Mouse (Mus musculus) limb, embryonic 14.5 days (tissue): Measurements from ENCODE around the gene Chchd5. TPM values are rescaled to one million over a fixed set of nuclear protein-coding genes. Genes with fewer than 3 reads are reported as not detected.

Source experiments
- ATAC-seq: fragments of 200-750 bp; cut with Nextera tagmentation; 2 replicates; pipeline ENCODE4 v1.8.0; 2017; ENCODE audit warnings: low read depth, moderate number of reproducible peaks, moderate TSS enrichment; ENCODE audit not compliant: low FRiP score
- DNase-seq: peaks from one replicate; pipeline ENCODE4 v3.0.0-alpha.2; 2015; ENCODE audit warnings: low spot score
- H3K27ac ChIP-seq: fragments of 300-500 bp; sonication (generic); replicated peaks from 2 replicates; pipeline ENCODE4 v1.5.1; 2014; ENCODE audit warnings: low read depth, mild to moderate bottlenecking, low read length, moderate library complexity, mixed read lengths
- H3K27me3 ChIP-seq: fragments of 300-500 bp; sonication (generic); 2 replicates; pipeline ENCODE4 v1.6.1; 2014; ENCODE audit warnings: low read length, mixed read lengths; ENCODE audit not compliant: control insufficient read depth, insufficient read depth
- H3K36me3 ChIP-seq: fragments of 300-500 bp; sonication (generic); 2 replicates; pipeline ENCODE4 v1.6.1; 2014; ENCODE audit warnings: mild to moderate bottlenecking, low read length, moderate library complexity, mixed read lengths; ENCODE audit not compliant: control insufficient read depth, insufficient read depth
- H3K4me1 ChIP-seq: fragments of 300-500 bp; sonication (generic); 2 replicates; pipeline ENCODE4 v1.6.1; 2014; ENCODE audit warnings: antibody characterized with exemption, low read length, mixed read lengths; ENCODE audit not compliant: control insufficient read depth, insufficient read depth
- H3K4me2 ChIP-seq: fragments of 300-500 bp; sonication (generic); replicated peaks from 2 replicates; pipeline ENCODE4 v1.6.1; 2014; ENCODE audit warnings: low read depth, mild to moderate bottlenecking, low read length, moderate library complexity; ENCODE audit not compliant: severe bottlenecking
- H3K4me3 ChIP-seq: fragments of 300-500 bp; sonication (generic); replicated peaks from 2 replicates; pipeline ENCODE4 v1.5.1; 2014; ENCODE audit warnings: low read length
- H3K9ac ChIP-seq: fragments of 300-500 bp; sonication (generic); 2 replicates; pipeline ENCODE4 v1.6.1; 2014; ENCODE audit warnings: mild to moderate bottlenecking, low read depth, low read length, moderate library complexity; ENCODE audit not compliant: severe bottlenecking
- H3K9me3 ChIP-seq: fragments of 300-500 bp; sonication (generic); 2 replicates; pipeline ENCODE4 v1.6.1; 2016; ENCODE audit warnings: low read length; ENCODE audit not compliant: control insufficient read depth
- POLR2A ChIP-seq: fragments of 200-500 bp; IDR thresholded peaks from 2 replicates; pipeline ENCODE4 v1.8.0; 2012; ENCODE audit warnings: inconsistent platforms, mild to moderate bottlenecking, moderate library complexity, borderline replicate concordance; ENCODE audit not compliant: insufficient read depth, insufficient read length; ENCODE audit errors: extremely low read depth
- WGBS: fragments of 180-500 bp; shearing (Covaris S2); extraction: QIAGEN DNeasy Blood & Tissue Kit; methylation state at CpG from one replicate; pipeline ENCODE4 v1.1.7; 2014; 5-methylcytosine and 5-hydroxymethylcytosine counted together
- polyA plus RNA-seq, 2 experiments: library from polyadenylated mRNA; depleted of rRNA in 1 of 2; stranded (reverse) in 1 of 2; unstranded in 1 of 2; fragments of >200 nt; fragmentation: Nextera tagmentation in 1 of 2; extraction: Ambion mirVana in 1 of 2; gene quantifications; 2 replicates each; pipeline versions ENCODE4 v1.2.1 to v1.2.3; 2012 to 2014

The Chchd5 gene
- polyA plus RNA-seq, 2 experiments, result 32.3 to 32.7 TPM

GRCm38 (mm10) chr2:129151111-129151510 is 21.6 kb downstream of the Chchd5 start:
- no peak for DNase-seq
- Histone ChIP-seq H3K9me3 (no peaks in the 10 kb centered on the region), H3K36me3 (no peaks in the 10 kb centered on the region), H3K4me2 (no peak overlapping the region), H3K4me3 (no peak overlapping the region), H3K4me1 (no peaks in the 10 kb centered on the region), H3K9ac (no peak overlapping the region), H3K27me3 (no peaks in the 10 kb centered on the region), H3K27ac (no peak overlapping the region)
- 86% methylated on average over 9 of the region's 9 CpGs for WGBS
- ATAC-seq, result no peak
- no peak for TF ChIP-seq POLR2A

GRCm38 (mm10) chr2:129152751-129153150 is 23.3 kb downstream of the Chchd5 start:
- Histone ChIP-seq H3K27ac (no peak overlapping the region), H3K36me3 (no peaks in the 10 kb centered on the region), H3K4me2 (no peak overlapping the region), H3K9me3 (no peaks in the 10 kb centered on the region), H3K4me3 (no peak overlapping the region), H3K27me3 (no peaks in the 10 kb centered on the region), H3K9ac (no peak overlapping the region), H3K4me1 (no peaks in the 10 kb centered on the region)
- ATAC-seq, result no peak
- DNase-seq, result no peak
- no peak for TF ChIP-seq POLR2A
- whole genome bisulfite sequencing, result 67% methylated on average over 1 of the region's 1 CpGs

GRCm38 (mm10) chr2:129164815-129165214 is 35.3 kb downstream of the Chchd5 start:
- WGBS, result 72% methylated on average over 5 of the region's 5 CpGs
- Histone ChIP-seq H3K36me3 (no peaks in the 10 kb centered on the region), H3K27ac (no peak overlapping the region), H3K9me3 (no peaks in the 10 kb centered on the region), H3K27me3 (no peaks in the 10 kb centered on the region), H3K9ac (no peak overlapping the region), H3K4me1 (no peaks in the 10 kb centered on the region), H3K4me3 (no peak overlapping the region), H3K4me2 (no peak overlapping the region)
- ATAC-seq (no peak), DNase-seq (no peak)
- TF ChIP-seq POLR2A, result no peak

DNA sequence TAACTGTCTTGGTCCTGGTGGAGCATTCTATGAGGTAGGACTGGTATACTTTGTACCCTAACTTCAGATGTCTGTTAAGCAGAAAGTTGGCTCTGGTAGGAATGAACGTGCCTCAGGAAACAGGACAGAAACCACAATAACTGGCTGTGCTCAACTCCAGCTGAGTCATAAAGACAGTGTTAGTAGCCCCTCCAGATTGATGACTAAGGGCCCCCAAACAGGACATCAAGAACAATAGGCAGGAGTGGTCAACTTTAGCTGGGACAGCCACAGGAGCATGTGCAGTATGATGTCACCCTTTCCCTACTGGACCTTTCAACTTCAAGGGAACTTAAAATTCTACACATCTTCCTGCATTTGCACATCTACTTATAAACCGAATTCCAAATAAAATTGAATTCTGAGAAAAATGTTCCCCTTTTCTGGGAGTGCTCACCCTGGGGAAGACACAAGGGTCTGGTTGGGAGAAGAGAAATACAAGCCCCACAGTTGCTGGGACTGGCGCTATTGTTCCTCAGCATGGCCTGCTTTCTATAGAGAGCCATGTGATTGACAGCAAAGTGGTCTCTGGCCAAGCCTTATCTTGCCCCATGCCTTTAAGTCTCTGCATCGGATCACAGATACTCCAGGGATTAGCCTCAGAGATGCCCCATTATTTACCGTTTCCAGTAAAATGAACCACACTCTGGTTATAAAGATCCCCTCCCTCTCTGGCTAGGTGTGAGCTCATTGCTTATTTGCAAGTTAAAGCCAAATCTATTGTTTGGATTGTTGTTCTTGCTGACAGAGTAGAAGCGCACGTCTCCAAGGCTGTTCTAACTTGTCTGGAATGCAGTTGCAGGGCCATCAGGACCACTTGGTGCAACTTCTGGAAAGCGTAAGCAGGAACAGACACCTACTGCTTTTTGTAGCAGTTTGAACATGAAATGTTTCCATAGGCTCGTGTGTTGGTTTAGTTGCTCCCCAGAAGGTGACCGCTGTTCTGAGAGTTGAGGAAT is 37.3 kb downstream of the Chchd5 start:
- H3K9me3 ChIP-seq, result no peaks in the 10 kb centered on the region
- no peaks in the 10 kb centered on the region for H3K36me3 ChIP-seq
- no peak for DNase-seq
- TF ChIP-seq POLR2A, result no peak
- no peaks in the 10 kb centered on the region for H3K4me1 ChIP-seq
- H3K4me2 ChIP-seq, result no peak overlapping the region
- 64% methylated on average over 10 of the region's 10 CpGs for WGBS
- ATAC-seq, result no peak
- no peak overlapping the region for H3K9ac ChIP-seq
- H3K27ac ChIP-seq, result no peak overlapping the region
- H3K27me3 ChIP-seq, result no peaks in the 10 kb centered on the region
- no peak overlapping the region for H3K4me3 ChIP-seq

- H3K4me1 ChIP-seq, result no peaks in the 10 kb centered on the region
- no peak overlapping the region for H3K4me2 ChIP-seq
- ATAC-seq, result no peak
- H3K27ac ChIP-seq, result no peak overlapping the region
- H3K9me3 ChIP-seq, result no peaks in the 10 kb centered on the region
- no peak for DNase-seq
- H3K27me3 ChIP-seq, result no peaks in the 10 kb centered on the region
- no peak for TF ChIP-seq POLR2A
- no peak overlapping the region for H3K4me3 ChIP-seq
- 57% methylated on average over 10 of the region's 10 CpGs for WGBS
- H3K9ac ChIP-seq, result no peak overlapping the region
- H3K36me3 ChIP-seq, result no peaks in the 10 kb centered on the region
These were observed 43.9 kb downstream of the Chchd5 start for GRCm38 (mm10) chr2:129173386-129173785.
